Mouse (Mus musculus) liver, postnatal 0 days (tissue): Measurements from ENCODE around the gene Rdh7.

Source experiments
- CTCF ChIP-seq: sonication (generic); IDR thresholded peaks from 2 replicates; pipeline ENCODE4 v1.5.1; 2016; ENCODE audit warnings: antibody characterized with exemption, low read depth
- EP300 ChIP-seq: IDR thresholded peaks from 2 replicates; pipeline ENCODE4 v1.6.1; 2016; ENCODE audit warnings: antibody characterized with exemption, low read depth, mild to moderate bottlenecking

DNA sequence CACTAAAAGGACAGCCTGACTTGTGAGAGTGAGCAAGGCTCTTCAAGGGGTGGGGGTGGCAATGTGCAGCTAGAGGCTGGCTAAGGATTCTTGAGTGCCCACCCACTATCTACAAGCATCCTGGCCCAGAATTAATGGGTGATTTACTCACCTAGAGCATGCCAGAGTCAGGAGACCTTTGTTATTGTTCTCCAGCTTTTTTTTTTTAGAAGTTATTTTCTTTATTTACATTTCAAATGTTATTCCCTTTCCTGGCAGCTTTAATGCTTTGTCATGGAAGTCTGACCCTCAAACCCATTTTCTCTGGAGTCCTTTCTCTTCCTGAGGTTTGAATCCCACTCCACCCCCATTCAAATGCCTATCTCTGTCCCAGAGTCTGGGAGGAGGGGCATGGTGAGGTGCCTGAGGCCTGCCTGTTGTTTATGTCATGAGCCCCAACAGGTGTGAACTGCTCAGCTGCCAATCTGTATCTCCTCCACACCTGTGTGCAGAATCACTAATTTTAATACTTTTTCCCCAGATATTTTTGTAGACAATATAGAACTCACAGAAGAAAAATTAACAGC, 18.9 kb upstream of the Rdh7 start:
- TF ChIP-seq CTCF = no peak
- TF ChIP-seq EP300 = no peak
